Mouse (Mus musculus) macrophage (primary cell): Measurements from ENCODE around the gene Rapgefl1. TPM values are rescaled to one million over a fixed set of nuclear protein-coding genes. Genes with fewer than 3 reads are reported as not detected.

Experiments
- H3K27ac ChIP-seq: fragments of 350-480 bp; formaldehyde crosslinking; 2 replicates; pipeline ENCODE4 v1.9.0; 2021
- H3K36me3 ChIP-seq: fragments of 350-480 bp; formaldehyde crosslinking; 2 replicates; pipeline ENCODE4 v1.9.0; 2021; ENCODE audit errors: inconsistent target
- H3K4me3 ChIP-seq: fragments of 350-480 bp; formaldehyde crosslinking; 2 replicates; pipeline ENCODE4 v1.9.0; 2021; ENCODE audit errors: inconsistent target
- H3K79me2 ChIP-seq: fragments of 350-480 bp; formaldehyde crosslinking; 2 replicates; pipeline ENCODE4 v1.9.0; 2021; ENCODE audit errors: inconsistent target
- WGBS: methylation state at CpG from one replicate; pipeline ENCODE4 v1.1.7; 2026; ENCODE audit warnings: inconsistent platforms; ENCODE audit not compliant: missing documents; 5-methylcytosine and 5-hydroxymethylcytosine counted together
- polyA plus RNA-seq: library from polyadenylated mRNA; stranded (reverse); fragments of 250-400 nt; gene quantifications from 3 replicates; pipeline ENCODE4 v1.2.4, GENCODE M21; 2018; ENCODE audit warnings: inconsistent platforms
- total RNA-seq, 78 experiments: library from RNA; depleted of rRNA; stranded (reverse); fragments of 250-400 nt; gene quantifications; 1 replicate in 9 of 78; 2 replicates in 24 of 78; 3 replicates in 43 of 78; 4 replicates in 2 of 78; pipeline ENCODE4 v1.2.4; 2018; ENCODE audit warnings: inconsistent platforms in 56 of 78

The Rapgefl1 gene
- total RNA-seq (2018; cell fraction: chromatin; rRNA removed), result 1 to 10 TPM in 7 of 26 experiments, under 1 TPM in 14, not detected in 5; 0.20 to 4.3 (median 0.79) TPM
- under 1 TPM; 0.03 to 0.42 (median 0.21) TPM for total RNA-seq (2018; cell fraction: cytosol; rRNA removed)
- total RNA-seq (2018; cell fraction: nucleus; rRNA removed), result 1 to 10 TPM in 2 of 26 experiments, under 1 TPM in 18, not detected in 6; 0.23 to 1.8 (median 0.70) TPM
- polyA plus RNA-seq, result 0.23 to 0.34 TPM (median 0.31 TPM) in 3 replicates

GRCm38 (mm10) chr11:98836651-98837141, at the start of gene Rapgefl1:
Rapgefl1 (plus strand) TSS chr11:98836785.
- no peak within 1 kb of the TSS for H3K27ac ChIP-seq
- H3K4me3 ChIP-seq, result no peak within 1 kb of the TSS
- 2% methylated on average over 34 of the region's 48 CpGs for WGBS
- H3K36me3 ChIP-seq, result peaks cover 28% of the 10 kb centered on the region
- no peaks in the 10 kb centered on the region for H3K79me2 ChIP-seq

- no peaks in the 10 kb centered on the region for H3K36me3 ChIP-seq
- no peaks in the 10 kb centered on the region for H3K79me2 ChIP-seq
- 47% methylated on average over 6 of the region's 7 CpGs for WGBS
- 0 out of 2 replicates have a peak overlapping the region, but pooled peaks have one; percentile 61 for H3K27ac ChIP-seq
- no peak overlapping the region for H3K4me3 ChIP-seq
Observed at GRCm38 (mm10) chr11:98787229-98787628, 49.4 kb upstream of the Rapgefl1 start.

- Histone ChIP-seq H3K79me2 (no peaks in the 10 kb centered on the region), H3K27ac (no peak overlapping the region), H3K36me3 (no peaks in the 10 kb centered on the region), H3K4me3 (no peak overlapping the region)
- 93% methylated on average over 1 of the region's 1 CpGs for WGBS
Observed at GRCm38 (mm10) chr11:98787691-98788090, 48.9 kb upstream of the Rapgefl1 start.

- Histone ChIP-seq H3K79me2 (no peaks in the 10 kb centered on the region), H3K27ac (peak overlapping the region; percentile 36), H3K36me3 (no peaks in the 10 kb centered on the region), H3K4me3 (no peak overlapping the region)
- WGBS, result 94% methylated on average over 5 of the region's 5 CpGs
Observed at GRCm38 (mm10) chr11:98788139-98788538, 48.4 kb upstream of the Rapgefl1 start.

GRCm38 (mm10) chr11:98788550-98789218, 47.9 kb upstream of the Rapgefl1 start:
- H3K79me2 ChIP-seq, result no peaks in the 10 kb centered on the region
- peak overlapping the region; percentile 49 for H3K27ac ChIP-seq
- peak overlapping the region; percentile 56 for H3K4me3 ChIP-seq
- H3K36me3 ChIP-seq, result no peaks in the 10 kb centered on the region
- 3% methylated on average over 14 of the region's 18 CpGs for WGBS

- Histone ChIP-seq H3K36me3 (no peaks in the 10 kb centered on the region), H3K4me3 (peak overlapping the region; percentile 56), H3K27ac (peak overlapping the region; percentile 49), H3K79me2 (no peaks in the 10 kb centered on the region)
- WGBS, result 3% methylated on average over 24 of the region's 25 CpGs
Observed at GRCm38 (mm10) chr11:98789219-98789807, 47.3 kb upstream of the Rapgefl1 start.

GRCm38 (mm10) chr11:98789824-98790223, 46.8 kb upstream of the Rapgefl1 start:
- 22% methylated on average over 5 of the region's 5 CpGs for WGBS
- Histone ChIP-seq H3K79me2 (no peaks in the 10 kb centered on the region), H3K4me3 (peak overlapping the region; percentile 56), H3K27ac (peak overlapping the region; percentile 49; the same call in 1 of the 2 replicates), H3K36me3 (no peaks in the 10 kb centered on the region)

GRCm38 (mm10) chr11:98790631-98791205, 45.9 kb upstream of the Rapgefl1 start:
- Histone ChIP-seq H3K4me3 (no peak overlapping the region), H3K36me3 (no peaks in the 10 kb centered on the region), H3K27ac (no peak overlapping the region), H3K79me2 (no peaks in the 10 kb centered on the region)
- WGBS, result 92% methylated on average over 5 of the region's 5 CpGs

GRCm38 (mm10) chr11:98791448-98791847, 45.1 kb upstream of the Rapgefl1 start:
- H3K27ac ChIP-seq, result no peak overlapping the region
- 94% methylated on average over 1 of the region's 1 CpGs for WGBS
- H3K36me3 ChIP-seq, result no peaks in the 10 kb centered on the region
- peaks cover 4% of the 10 kb centered on the region for H3K79me2 ChIP-seq
- no peak overlapping the region for H3K4me3 ChIP-seq

- no peak overlapping the region for H3K27ac ChIP-seq
- H3K4me3 ChIP-seq, result no peak overlapping the region
- H3K36me3 ChIP-seq, result no peaks in the 10 kb centered on the region
- 79% methylated on average over 4 of the region's 4 CpGs for WGBS
- peaks cover 10% of the 10 kb centered on the region for H3K79me2 ChIP-seq
Observed at GRCm38 (mm10) chr11:98792081-98792480, 44.5 kb upstream of the Rapgefl1 start.

- H3K36me3 ChIP-seq, result peaks cover 5% of the 10 kb centered on the region; the same call in 1 of the 2 replicates
- WGBS, result 0% methylated on average over 18 of the region's 30 CpGs
Observed at GRCm38 (mm10) chr11:98794469-98795014, 42.0 kb upstream of the Rapgefl1 start.

GRCm38 (mm10) chr11:98795015-98795713, 41.4 kb upstream of the Rapgefl1 start, which contains the start of gene Msl1:
Msl1 (plus strand) TSS chr11:98795516.
- under 1% methylated on average over 36 of the region's 89 CpGs for WGBS
- peaks cover 10% of the 10 kb centered on the region for H3K36me3 ChIP-seq
- H3K27ac ChIP-seq, result peak within 1 kb of the TSS; percentile 77
- H3K79me2 ChIP-seq, result peaks cover 41% of the 10 kb centered on the region
- peak within 1 kb of the TSS; percentile 81 for H3K4me3 ChIP-seq

More at GRCm38 (mm10) chr11:98794469-98795014, 42.0 kb upstream of the Rapgefl1 start:
- peaks cover 35% of the 10 kb centered on the region for H3K79me2 ChIP-seq
- peak overlapping the region; percentile 77 for H3K27ac ChIP-seq
- H3K4me3 ChIP-seq, result peak overlapping the region; percentile 42

- WGBS, result under 1% methylated on average over 71 of the region's 74 CpGs
- Histone ChIP-seq H3K4me3 (peak overlapping the region; percentile 81), H3K36me3 (peaks cover 15% of the 10 kb centered on the region), H3K79me2 (peaks cover 49% of the 10 kb centered on the region), H3K27ac (peak overlapping the region; percentile 50)
Observed at GRCm38 (mm10) chr11:98795714-98796514, 40.7 kb upstream of the Rapgefl1 start.
